Mouse (Mus musculus): ENCODE measurements around the gene Gck.
A peak's percentile ranks its signal among the peaks of the same experiment; 100 is the strongest.

Gene Gck

DNA sequence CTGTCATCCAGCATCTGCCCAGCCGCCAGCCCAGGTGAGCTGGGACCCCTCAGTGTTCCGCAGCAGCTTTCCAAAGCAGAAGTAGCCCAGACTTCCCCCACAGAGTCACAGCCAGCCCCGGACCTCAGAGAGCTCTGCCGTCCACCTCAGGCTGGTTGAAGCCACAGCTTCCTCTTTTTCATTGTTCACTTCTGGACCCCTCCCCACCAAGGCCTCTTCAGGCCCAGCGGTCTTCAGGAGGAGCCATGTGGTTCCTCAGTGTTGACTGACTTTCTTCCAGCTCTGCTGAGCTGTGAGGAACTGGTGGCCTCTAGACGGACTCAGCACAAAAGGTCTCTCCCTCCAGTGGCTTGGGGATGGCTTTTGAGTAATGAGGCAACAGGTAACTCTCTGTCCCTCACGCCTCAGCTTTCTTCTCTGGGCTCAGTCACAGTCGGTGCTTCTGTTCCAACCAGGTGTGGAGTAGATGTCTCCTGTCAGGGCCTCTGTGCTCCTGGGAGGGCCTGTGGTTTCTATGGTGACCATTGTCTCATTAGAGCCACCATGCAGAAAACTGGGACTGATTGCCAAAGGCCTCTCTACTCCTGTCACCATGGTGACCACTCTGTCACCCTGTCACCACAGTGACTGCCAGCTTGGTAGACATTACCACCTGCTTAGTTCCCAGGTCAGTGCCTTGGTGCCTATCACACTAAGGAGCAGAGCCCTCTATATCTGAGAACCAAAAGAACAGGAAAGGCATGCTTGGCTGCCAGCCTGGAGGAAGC lies at the start of gene Gck:
Gene Gck (minus strand): TSS at position 496 of the 767 bp plus-strand sequence.
- no peak for DNase-seq

DNA sequence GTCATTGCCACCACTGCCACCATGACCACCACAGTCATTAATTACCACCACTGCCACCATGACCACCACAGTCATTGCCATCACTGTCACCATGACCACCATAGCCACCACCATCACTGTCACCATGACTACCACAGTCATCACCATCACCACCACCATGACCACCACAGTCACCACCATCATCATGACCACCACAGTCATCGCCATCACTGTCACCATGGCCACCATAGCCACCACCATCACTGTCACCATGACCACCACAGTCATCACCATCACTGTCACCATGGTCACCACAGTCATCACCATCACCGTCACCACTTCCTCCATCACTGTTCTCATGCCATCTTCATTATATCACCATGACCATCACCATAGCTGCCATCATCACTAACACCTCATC lies 48.6 kb upstream of the Gck start:
- no peak for DNase-seq

DNA sequence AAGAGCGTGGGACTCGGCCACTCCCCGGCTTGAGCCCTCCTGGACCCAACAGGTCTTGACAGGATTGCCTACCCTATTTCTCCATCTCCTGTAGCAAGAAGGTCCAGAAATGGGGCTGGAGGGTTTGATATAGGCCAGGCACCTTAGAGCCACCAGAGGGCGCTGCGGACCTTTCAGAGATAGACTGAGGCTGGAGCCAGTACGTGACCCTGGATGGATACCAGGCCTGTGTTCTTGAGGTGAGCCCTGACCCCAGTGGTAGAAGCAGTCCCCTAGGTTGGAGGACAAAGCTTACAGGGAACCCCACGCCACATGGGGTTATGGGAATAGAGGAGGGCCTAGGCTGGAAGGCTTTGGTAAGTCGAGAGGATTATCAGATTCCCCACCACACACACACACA lies 46.1 kb upstream of the Gck start:
- DNase-seq, result peak; percentile 79

DNA sequence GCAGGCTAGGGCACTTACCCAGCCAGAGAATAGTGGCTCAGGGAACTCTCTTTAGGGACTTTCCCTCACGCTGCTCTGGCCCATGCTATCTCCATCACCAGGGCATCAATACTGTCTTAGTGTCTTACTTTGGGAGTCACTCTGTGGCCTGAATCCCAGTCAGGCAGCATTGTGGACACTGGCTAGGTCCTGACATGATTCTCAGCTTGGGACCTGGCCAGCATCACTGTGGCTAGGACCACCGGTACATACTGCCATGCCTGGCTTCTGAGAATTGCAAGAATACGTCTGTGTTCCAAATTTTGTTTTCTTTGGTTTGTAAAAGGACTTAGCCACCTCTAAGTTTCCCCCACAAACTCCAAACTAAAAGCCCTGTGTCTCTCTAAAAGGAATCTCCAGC lies 45.0 kb upstream of the Gck start:
- DNase-seq, result no peak

DNA sequence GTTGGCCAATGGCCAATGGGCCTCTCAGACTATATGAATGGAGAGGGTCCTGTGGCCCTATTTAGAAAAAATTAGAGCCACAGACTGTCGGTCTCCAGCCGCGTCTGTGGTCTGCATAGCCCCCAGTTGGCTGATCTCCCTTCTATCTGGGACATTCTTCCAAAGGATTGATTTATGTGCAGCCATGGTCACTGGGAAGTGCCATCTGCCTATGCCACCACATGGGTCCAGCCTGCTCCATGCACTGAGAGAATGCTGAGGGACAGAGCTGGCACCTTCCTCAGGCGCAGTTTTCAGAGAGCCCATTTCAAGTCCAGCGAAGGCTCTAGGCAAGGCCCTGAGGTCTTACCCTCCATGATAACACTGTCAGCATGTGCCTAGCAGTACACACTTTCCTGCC lies 44.3 kb upstream of the Gck start:
- no peak for DNase-seq

DNA sequence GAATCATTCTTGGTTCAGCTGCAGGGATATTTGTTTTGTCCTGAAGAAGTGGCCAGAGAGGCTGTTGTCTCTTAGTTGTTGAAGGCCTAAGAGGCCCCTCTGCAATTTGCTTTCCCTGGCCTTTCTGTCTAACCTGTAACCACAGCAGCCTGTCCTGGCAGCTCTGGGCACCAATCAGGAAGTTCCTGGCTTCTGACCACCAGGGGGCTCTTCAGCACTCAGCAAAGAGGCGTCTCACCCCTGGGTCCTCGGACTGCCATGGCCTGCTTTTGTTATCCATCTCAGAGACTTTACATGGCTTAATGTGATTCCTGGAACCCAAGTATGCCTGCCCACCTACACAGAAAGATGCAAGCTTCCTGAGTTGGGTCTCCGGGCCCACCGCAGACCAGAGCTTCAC lies 41.0 kb upstream of the Gck start:
- DNase-seq, result no peak

DNA sequence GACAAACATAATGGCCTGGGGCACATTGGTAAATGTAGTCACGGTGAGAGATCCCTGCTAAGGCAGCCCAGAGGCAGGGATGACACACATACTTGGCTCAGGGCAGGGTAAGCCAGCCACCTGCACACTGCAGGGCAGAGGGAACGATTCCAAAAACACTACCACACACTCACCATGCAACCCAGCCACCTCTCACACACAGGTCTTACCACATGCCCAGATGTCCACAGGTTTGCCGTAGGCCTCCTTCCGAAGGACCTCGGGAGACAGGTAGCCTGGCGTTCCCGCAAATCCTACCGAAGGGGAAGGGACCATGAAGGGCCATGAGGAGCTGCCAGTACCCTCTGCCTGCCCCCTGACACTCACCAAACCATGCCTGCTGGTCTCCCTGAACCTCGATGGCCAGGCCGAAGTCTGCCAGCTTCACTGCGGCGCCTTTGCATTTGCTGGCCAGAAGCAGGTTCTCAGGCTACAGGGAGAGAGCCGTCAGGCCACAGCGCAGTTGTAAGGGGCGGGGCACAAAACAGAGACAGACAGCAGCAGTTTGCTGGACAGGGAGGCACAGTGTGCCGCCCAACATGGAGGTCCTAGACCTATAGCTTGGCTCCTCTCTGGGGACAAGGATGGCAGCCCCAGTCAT lies 40.2 kb upstream of the Gck start:
- no peak for DNase-seq

DNA sequence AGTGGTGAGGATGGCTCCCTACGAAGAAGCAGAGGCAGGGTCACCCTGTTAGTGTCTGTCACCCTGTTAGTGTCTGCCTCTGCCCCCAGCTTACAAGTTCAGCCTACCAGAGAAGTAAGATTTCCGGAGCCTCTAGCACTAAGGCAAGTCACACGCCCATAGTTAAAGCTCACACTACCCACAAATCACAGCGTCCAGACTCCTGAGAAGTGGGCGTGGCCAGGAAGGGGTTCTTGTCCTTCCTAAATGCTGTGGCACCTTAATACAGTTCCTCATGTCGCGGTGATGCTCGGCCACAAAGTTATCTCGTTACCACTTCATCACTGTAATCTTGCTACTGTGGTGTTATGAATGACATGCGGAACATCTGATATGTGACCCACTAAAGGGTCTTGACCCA lies 38.2 kb upstream of the Gck start:
- DNase-seq, result no peak

DNA sequence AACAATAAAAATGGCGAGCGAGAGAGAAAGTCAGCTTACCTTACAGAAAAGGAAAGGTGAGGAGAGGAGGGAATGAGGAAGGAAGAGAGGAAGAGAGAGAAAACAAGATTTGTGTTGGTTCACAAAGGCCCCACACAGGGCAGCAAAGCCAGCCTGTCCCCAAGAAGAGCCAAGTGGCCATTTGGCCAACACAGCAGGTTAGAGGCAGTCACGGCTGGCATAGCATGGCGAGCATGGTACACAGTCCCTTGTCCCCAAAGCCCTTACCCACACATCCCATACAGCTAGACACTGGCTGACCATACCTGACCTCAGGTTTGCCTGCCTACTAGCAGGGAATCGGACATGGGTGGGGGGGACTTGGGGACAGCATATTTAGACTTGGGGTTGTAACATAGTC lies 33.7 kb upstream of the Gck start:
- no peak for DNase-seq

DNA sequence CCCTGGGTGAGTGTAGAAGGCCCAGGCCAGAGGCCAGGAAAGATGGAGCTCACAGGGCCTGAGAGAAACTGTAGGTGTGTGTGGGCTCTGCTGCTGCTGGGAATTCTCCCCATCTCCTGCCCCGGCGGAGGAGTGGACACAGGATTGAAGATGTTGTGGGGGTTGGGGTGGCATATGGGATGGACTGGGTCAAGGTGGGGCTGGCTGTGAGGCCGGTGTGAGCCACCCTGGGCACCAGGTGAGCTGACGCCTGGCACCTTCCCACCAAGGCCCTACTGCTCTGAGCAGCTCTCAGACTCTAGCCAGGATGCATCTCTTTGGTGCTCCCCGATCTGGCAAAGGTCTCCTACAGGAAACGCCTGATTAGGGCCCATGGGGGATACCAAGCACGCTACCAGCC lies 31.4 kb upstream of the Gck start:
- DNase-seq, result no peak

DNA sequence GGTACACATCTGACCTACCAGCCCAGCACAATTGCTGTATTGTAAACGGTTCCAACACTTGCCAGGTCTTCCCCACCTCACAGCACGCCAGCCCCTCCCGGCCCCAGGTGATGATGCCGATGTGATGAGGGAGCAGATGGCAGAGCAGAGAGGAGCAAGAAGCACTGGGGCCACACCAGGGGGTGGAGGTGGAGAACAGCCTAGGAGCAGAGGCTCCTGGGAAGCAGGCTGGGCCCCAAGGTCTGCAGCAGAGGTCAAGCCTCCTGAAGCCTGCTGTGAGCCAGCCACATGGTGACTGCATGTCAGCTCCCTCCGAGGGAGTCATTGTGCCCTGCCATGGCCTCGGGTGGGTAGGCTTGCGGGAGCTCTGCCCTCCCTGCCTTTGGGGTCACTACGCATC lies 30.7 kb upstream of the Gck start:
- no peak for DNase-seq

DNA sequence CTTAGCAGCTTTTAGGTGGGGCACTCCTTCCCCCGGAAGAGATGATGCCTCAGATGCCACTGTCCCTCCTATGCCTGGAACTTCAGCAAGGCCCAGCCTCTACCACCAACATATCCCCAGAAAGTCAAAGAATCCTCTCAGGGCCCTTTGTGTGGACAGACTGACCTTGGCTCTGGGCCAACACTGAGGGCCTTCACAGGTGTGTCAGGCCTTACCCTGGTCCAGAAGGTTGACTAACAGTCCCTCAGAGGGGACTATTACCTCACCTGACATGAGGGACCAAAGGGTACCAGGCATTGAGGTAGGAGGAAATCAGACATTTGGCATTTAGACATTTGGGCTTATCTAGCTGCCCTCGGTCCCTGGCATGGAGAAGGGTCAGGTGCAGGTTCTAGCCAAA lies 30.2 kb upstream of the Gck start:
- DNase-seq, result no peak

DNA sequence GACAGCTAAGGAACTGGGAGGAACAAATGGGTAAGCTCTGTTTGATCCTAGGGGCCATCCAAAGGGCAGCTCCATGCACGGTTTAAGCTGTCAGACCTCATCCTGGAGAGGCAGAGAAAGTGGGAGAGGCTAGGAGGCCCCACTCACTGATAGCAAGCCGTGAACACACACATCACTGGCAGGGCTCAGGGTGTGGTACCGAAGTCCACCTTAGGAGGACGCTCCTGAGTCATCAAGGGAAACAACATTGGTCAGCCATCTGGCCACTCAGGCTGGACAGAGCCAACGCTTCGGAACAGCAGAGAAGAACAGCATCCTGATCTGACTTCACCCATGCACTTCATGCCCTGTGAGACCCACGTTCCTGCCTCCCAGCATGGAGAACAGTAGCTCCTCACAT lies 29.2 kb upstream of the Gck start:
- DNase-seq, result no peak

DNA sequence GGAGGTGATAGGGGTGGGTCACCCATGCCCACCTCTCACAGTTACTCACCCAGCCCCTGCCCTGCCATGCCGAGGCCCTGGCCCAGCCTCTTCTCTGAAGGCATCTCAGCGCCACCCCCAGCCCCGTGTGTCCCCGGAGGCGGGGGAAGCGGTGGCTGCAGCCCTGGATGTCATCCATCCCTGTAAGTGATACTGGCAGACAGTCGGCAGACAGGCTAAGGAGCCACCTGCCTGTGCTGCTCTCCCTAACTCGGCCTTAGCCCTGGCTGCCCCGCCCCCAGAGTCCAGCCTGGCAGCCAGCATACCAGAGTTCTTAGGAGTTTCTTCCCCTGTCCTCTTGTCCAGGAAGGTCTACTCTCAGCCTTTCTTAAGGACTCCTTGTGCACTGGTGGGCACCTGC lies 26.2 kb upstream of the Gck start:
- no peak for DNase-seq

DNA sequence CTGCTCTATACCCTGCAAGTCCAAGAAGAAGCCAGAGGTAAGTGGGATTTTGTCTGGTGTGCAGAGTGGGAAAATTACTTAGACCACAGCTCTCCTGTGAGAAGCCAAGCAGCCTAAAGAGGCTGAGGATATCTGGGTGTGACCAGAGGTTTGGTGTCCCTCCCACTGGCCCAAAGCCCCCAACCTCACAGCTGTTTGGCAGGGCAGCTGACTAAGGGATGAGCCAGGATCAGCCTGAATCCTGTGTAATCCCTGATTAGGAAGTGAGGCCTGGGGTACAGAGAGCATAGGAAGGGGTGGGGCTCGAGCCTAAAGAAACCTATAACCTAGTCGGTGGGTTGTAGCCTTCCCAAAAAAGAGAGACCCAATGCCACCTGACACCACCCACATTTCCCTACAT lies 25.2 kb upstream of the Gck start:
- no peak for DNase-seq

DNA sequence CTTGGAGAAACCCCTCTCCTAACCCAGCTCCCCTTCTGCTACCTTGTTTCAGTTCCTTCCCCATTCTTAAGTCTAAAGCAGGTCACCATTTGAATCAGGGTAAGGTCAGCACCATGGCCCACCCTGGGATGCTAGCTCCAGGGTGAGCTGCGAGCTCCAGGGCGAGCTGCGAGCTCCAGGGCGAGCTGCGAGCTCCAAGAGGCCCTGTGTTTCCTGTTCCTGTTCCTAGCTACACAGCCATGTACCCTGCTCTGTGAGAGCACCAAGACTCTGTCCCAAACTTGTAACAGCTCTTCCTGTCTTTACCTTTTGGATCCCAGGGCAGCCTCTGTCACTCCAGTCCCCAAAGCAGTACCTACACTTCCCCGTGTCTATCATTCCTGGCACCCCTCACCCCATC lies 24.2 kb upstream of the Gck start:
- DNase-seq, result no peak

DNA sequence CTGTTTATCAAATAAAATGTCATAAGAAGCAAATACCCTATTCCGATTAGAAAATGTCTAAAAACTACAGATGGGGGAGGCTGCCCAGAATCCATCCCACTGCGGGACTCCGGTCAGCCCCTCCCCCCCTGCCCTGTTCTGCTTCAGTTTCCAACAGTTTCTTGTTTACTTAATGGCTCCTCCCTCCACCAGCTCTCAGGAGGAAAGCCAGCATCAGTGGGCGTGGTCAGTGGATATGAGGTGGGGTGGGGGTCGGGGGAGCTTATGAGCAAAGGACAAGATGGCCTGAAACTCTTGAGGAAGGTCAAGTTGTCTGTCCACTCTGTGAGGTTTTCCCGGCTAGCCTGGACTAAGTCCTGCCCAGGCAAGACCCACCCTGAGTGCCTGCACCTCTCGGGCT lies 23.3 kb upstream of the Gck start:
- no peak for DNase-seq

DNA sequence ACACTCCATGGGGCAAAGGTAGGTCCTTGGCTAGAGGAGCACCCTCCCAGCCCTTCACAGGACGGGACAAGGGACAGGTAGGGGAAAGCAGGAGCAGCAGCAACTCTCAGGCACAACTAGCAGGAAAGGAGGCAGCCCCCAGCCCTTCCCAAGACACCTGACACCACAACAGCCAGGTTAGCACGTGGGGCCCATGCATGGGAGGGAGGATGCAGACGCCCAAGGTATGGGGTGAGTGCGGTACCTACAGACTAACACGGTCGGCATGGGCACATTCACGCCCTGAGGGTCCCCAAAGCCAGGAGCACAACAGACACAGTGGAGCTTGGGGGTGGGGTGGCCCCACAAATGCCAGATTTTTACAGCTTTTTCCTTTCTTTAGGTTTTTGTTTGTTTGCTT lies 21.3 kb upstream of the Gck start:
- no peak for DNase-seq

DNA sequence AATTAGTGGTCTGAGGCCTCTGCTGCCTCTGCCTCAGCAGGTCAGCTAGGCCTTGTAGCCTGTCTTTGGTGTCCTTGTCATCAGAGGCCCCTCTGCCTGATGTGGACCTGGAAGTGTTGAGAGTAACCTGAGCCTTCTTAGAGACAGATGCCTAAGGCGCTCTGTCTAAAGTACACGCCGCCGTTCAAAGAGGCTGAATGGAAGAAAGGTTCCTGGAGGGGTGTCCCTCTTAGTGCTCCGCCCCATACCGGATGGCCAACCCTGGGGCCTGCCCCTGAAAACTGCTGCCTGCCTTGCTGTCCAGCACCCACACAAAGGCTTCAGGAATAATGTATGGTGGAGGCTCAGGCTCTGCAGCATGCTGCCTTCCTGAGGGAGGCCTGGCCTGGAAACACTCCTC lies 18.3 kb upstream of the Gck start:
- no peak for DNase-seq

DNA sequence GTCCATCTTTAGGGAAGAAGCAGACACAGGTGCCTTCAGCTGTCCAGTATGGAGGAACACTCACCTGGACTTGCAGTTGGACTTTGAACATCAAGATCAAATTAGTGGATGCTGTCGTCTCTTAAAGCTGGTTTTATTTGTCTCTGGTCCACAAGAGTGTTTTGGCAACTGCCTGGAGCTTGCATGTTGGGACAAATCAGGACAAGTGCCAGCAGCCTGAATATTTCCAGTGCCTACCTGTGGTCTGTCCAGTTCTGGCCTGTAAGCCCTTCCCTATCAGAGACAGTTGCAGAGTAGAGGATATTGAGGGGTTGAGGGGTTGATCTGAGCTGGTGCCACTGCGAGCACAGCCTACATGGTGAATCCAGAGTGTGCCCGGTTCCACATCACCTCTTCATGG lies 16.9 kb upstream of the Gck start:
- no peak for DNase-seq

DNA sequence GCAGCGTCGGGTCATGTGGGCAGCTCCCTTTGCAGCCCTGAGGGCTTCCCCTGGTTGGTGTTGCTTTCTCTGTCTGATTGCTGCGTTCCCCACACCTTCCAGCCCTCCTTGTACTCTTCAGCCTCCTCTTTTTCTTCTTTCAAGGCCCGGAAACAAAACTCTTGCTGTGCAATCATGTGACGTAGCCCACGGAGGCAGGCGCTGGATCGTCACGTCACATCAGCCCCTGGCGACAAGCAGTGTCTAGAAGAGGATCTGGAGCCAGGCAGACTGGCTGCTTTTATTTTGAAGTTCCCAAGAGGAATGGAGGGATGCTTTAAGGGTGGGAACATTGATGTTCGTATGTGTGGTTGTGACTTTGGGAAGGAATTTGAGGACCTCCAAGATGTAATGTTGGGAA lies 16.0 kb upstream of the Gck start:
- DNase-seq, result no peak

DNA sequence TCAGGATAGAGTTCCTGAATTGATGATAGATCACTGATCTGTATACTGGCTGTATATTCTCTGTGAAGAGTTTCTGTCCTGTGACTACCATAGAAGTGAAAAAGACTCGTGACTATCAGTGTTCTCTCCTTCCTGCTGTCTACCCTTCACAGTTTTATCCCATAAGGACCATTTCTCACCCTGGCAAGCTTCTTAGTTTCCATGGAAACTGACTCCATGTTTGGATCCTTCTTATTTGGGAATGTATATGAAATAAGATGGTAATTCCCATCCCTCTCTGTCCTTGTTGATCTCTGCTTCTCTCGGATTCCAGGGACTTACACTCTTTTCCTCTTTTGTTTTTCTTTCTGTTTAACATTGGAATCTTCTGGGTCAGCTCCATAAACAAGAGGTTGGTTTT lies 10.2 kb upstream of the Gck start:
- DNase-seq, result no peak

DNA sequence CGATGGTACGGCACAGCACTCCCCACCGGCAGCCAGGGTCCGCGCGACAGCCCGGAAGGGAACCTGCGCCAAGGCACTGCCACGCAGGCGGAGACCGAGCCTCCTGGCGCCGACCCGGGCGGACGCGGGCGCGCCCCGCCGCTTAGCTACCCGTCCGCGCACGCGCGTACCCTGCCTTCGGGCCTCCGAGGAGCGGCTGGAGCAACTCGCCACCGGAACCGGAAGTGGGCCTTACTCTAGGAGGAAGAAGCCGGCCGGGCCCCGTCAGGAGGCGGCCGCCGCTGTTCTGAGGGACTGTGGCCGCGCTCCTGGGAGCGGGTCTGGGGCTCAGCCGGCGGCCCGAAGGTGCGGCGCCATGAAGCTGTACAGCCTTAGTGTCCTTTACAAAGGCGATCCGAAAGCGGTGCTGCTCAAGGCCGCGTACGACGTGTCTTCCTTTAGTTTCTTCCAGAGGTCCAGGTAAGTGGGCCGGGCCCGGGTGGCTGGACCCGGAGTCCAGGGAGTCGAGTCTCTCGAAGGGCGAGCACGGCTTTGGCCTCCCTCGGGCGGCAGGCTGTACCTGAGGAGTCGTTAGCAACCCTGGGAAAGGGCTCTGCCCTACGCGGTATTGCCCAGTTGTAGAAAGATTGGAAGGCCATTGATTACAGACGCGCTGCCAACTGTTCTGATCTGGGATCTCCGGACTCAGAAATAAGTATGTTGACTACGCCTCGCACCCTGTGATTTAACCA lies 5.8 kb upstream of the Gck start, which contains the start of gene Ykt6:
Gene Ykt6 (plus strand): TSS at position 148 of the 731 bp plus-strand sequence.
- DNase-seq, result peak; percentile 97

DNA sequence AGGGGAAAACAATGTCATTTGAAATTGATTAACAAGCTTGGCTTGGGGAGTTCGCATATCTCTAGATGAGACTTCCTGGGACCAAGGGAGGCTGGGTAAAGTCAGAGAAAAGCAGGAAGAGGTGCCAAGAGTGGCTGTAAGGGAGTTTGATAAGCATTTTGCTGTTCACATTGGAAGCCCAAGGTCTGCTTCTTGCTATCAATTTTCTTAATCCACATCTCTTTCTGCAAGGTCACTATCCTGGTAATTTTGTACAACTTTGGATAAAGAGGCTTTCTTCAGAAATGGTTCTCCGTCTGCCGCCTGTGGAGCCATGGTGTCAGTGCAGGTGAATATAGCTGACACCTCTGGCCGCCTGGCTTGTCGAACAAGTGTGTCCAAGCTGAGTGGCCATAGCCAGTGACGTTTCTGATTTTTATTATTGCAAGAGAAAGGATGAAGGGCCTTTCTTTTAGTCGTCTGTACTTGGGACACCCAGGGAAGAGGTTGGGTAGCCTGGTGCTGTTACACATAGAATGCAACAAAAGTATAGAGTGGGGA lies 5.2 kb upstream of the Gck start:
- no peak for DNase-seq

Measured in right cerebral cortex, adult 18-20 months (tissue).